Mouse (Mus musculus) intestine, postnatal 0 days (tissue): ENCODE data around the gene Aire. TPM values are rescaled to one million over a fixed set of nuclear protein-coding genes. Genes with fewer than 3 reads are reported as not detected.

ENCODE experiments used
- ATAC-seq: fragments of 200-750 bp; cut with Nextera tagmentation; 2 replicates; pipeline ENCODE4 v1.8.0; 2017; ENCODE audit warnings: mild to moderate bottlenecking, moderate TSS enrichment, moderate library complexity
- H3K27ac ChIP-seq: fragments of 300-500 bp; sonication (generic); 2 replicates; pipeline ENCODE4 v1.5.1; 2014; ENCODE audit warnings: mild to moderate bottlenecking, low read depth, low read length, moderate library complexity
- H3K27me3 ChIP-seq: fragments of 300-500 bp; sonication (generic); replicated peaks from 2 replicates; pipeline ENCODE4 v1.6.1; 2014; ENCODE audit warnings: low read length, mixed read lengths; ENCODE audit not compliant: control insufficient read depth, insufficient read depth
- H3K36me3 ChIP-seq: fragments of 300-500 bp; sonication (generic); 2 replicates; pipeline ENCODE4 v1.6.1; 2014; ENCODE audit warnings: mild to moderate bottlenecking, moderate library complexity; ENCODE audit not compliant: control insufficient read depth, insufficient read depth
- H3K4me1 ChIP-seq: fragments of 300-500 bp; sonication (generic); replicated peaks from 2 replicates; pipeline ENCODE4 v1.6.1; 2014; ENCODE audit warnings: antibody characterized with exemption, low read length, mixed read lengths; ENCODE audit not compliant: control insufficient read depth, insufficient read depth
- H3K4me2 ChIP-seq: fragments of 300-500 bp; sonication (generic); replicated peaks from 2 replicates; pipeline ENCODE4 v1.6.1; 2014; ENCODE audit warnings: low read depth, mild to moderate bottlenecking, moderate library complexity
- H3K4me3 ChIP-seq: fragments of 300-500 bp; sonication (generic); 2 replicates; pipeline ENCODE4 v1.5.1; 2014; ENCODE audit warnings: low read depth, low read length
- H3K9ac ChIP-seq: fragments of 300-500 bp; sonication (generic); 2 replicates; pipeline ENCODE4 v1.6.1; 2014; ENCODE audit warnings: mild to moderate bottlenecking, low read depth, low read length
- H3K9me3 ChIP-seq: fragments of 300-500 bp; sonication (generic); 2 replicates; pipeline ENCODE4 v1.6.1; 2016; ENCODE audit warnings: mixed run types; ENCODE audit not compliant: control insufficient read depth
- CTCF ChIP-seq: sonication (generic); IDR thresholded peaks from 2 replicates; pipeline ENCODE4 v1.5.1; 2016; ENCODE audit warnings: low read depth, mild to moderate bottlenecking, control low read depth, antibody characterized with exemption, moderate library complexity
- WGBS: fragments of 180-500 bp; shearing (Covaris S2); extraction: QIAGEN DNeasy Blood & Tissue Kit; methylation state at CpG from one replicate; pipeline ENCODE4 v1.1.7; 2014; 5-methylcytosine and 5-hydroxymethylcytosine counted together
- polyA plus RNA-seq: library from polyadenylated mRNA; unstranded; fragments of >200 nt; fragmentation: Nextera tagmentation; extraction: Ambion mirVana; gene quantifications from 2 replicates; pipeline ENCODE4 v1.2.1, GENCODE M21; 2015

Aire gene
- polyA plus RNA-seq, 1 experiment from 2014 or later: 0.04 TPM

GRCm38 (mm10) chr10:78086444-78087061, 43.1 kb upstream of the Aire start:
- no peak for TF ChIP-seq CTCF
- Histone ChIP-seq H3K27ac (no peak overlapping the region), H3K4me2 (no peak overlapping the region), H3K27me3 (no peaks in the 10 kb centered on the region), H3K4me3 (no peak overlapping the region), H3K4me1 (no peaks in the 10 kb centered on the region), H3K36me3 (no peaks in the 10 kb centered on the region), H3K9me3 (no peaks in the 10 kb centered on the region), H3K9ac (no peak overlapping the region)
- ATAC-seq: no peak
- 71% methylated on average over 10 of the region's 10 CpGs for WGBS

GRCm38 (mm10) chr10:78085711-78086110, 42.3 kb upstream of the Aire start:
- Histone ChIP-seq H3K9me3 (no peaks in the 10 kb centered on the region), H3K4me3 (no peak overlapping the region), H3K27ac (no peak overlapping the region), H3K4me1 (no peaks in the 10 kb centered on the region), H3K9ac (no peak overlapping the region), H3K4me2 (no peak overlapping the region), H3K36me3 (no peaks in the 10 kb centered on the region), H3K27me3 (no peaks in the 10 kb centered on the region)
- TF ChIP-seq CTCF: no peak
- ATAC-seq: no peak
- WGBS: 96% methylated on average over 6 of the region's 6 CpGs

- WGBS: 50% methylated on average over 1 of the region's 1 CpGs
- no peak for TF ChIP-seq CTCF
- Histone ChIP-seq H3K4me2 (no peak overlapping the region), H3K4me1 (no peaks in the 10 kb centered on the region), H3K27me3 (no peaks in the 10 kb centered on the region), H3K9me3 (no peaks in the 10 kb centered on the region), H3K9ac (no peak overlapping the region), H3K27ac (no peak overlapping the region), H3K36me3 (0 out of 2 replicates have a peak, but pooled peaks cover 6% of the 10 kb centered on the region), H3K4me3 (no peak overlapping the region)
- ATAC-seq: no peak
Observed at GRCm38 (mm10) chr10:78084073-78084472, 40.7 kb upstream of the Aire start.

GRCm38 (mm10) chr10:78079955-78080591, 36.7 kb upstream of the Aire start:
- H3K9ac ChIP-seq: no peak overlapping the region
- H3K4me1 ChIP-seq: no peaks in the 10 kb centered on the region
- H3K9me3 ChIP-seq: no peaks in the 10 kb centered on the region
- no peak overlapping the region for H3K4me2 ChIP-seq
- no peak overlapping the region for H3K4me3 ChIP-seq
- WGBS: 85% methylated on average over 4 of the region's 4 CpGs
- H3K27me3 ChIP-seq: no peaks in the 10 kb centered on the region
- no peak for TF ChIP-seq CTCF
- no peak for ATAC-seq
- H3K27ac ChIP-seq: no peak overlapping the region
- peaks cover 22% of the 10 kb centered on the region; the same call in 1 of the 2 replicates for H3K36me3 ChIP-seq

GRCm38 (mm10) chr10:78078276-78078675, 34.9 kb upstream of the Aire start:
- WGBS: 74% methylated on average over 5 of the region's 5 CpGs
- no peak overlapping the region for H3K4me3 ChIP-seq
- no peaks in the 10 kb centered on the region for H3K4me1 ChIP-seq
- H3K4me2 ChIP-seq: no peak overlapping the region
- no peak for ATAC-seq
- no peaks in the 10 kb centered on the region for H3K9me3 ChIP-seq
- H3K36me3 ChIP-seq: peaks cover 31% of the 10 kb centered on the region; the same call in 1 of the 2 replicates
- no peak for TF ChIP-seq CTCF
- no peaks in the 10 kb centered on the region for H3K27me3 ChIP-seq
- no peak overlapping the region for H3K27ac ChIP-seq
- H3K9ac ChIP-seq: no peak overlapping the region

GRCm38 (mm10) chr10:78077862-78078261, 34.5 kb upstream of the Aire start:
- Histone ChIP-seq H3K9ac (no peak overlapping the region), H3K4me2 (no peak overlapping the region), H3K36me3 (peaks cover 34% of the 10 kb centered on the region; the same call in 1 of the 2 replicates), H3K27ac (no peak overlapping the region), H3K27me3 (no peaks in the 10 kb centered on the region), H3K4me3 (no peak overlapping the region), H3K9me3 (no peaks in the 10 kb centered on the region), H3K4me1 (no peaks in the 10 kb centered on the region)
- WGBS: 85% methylated on average over 9 of the region's 9 CpGs
- no peak for ATAC-seq
- TF ChIP-seq CTCF: no peak
